Mouse (Mus musculus): Measurements from ENCODE around the gene Lpo. TPM values are rescaled to one million over a fixed set of nuclear protein-coding genes. Genes with fewer than 3 reads are reported as not detected.

Lpo gene
- polyA plus RNA-seq, 1 experiment from 2014 or later = 0.28 TPM

- WGBS = 71% methylated on average over 4 of the region's 4 CpGs
- Histone ChIP-seq H3K4me3 (ENCODE audit: low read depth, low read length) (no peak overlapping the region), H3K9ac (ENCODE audit: low read length) (no peak overlapping the region), H3K9me3 (ENCODE audit: control insufficient read depth, low read length) (no peaks in the 10 kb centered on the region), H3K27ac (ENCODE audit: low read depth, low read length) (no peak overlapping the region), H3K36me3 (ENCODE audit: control insufficient read depth, insufficient read depth, low read length) (no peaks in the 10 kb centered on the region), H3K4me1 (replicated peaks; ENCODE audit: control insufficient read depth, insufficient read depth, low read length) (peaks cover 16% of the 10 kb centered on the region), H3K27me3 (ENCODE audit: control insufficient read depth, insufficient read depth, low read length) (peaks cover 37% of the 10 kb centered on the region), H3K4me2 (ENCODE audit: low read depth, low read length, severe bottlenecking) (no peak overlapping the region)
- ATAC-seq (replicated peaks; ENCODE audit: low FRiP score) (no peak), DNase-seq (ENCODE audit: low spot score) (no peak)
Observed at GRCm38 (mm10) chr11:87758957-87759608, 69.0 kb downstream of the Lpo start.

GRCm38 (mm10) chr11:87758161-87758911, 69.8 kb downstream of the Lpo start:
- DNase-seq (ENCODE audit: low spot score) (no peak), ATAC-seq (replicated peaks; ENCODE audit: low FRiP score) (no peak)
- H3K4me1 ChIP-seq (replicated peaks; ENCODE audit: control insufficient read depth, insufficient read depth, low read length) = peaks cover 11% of the 10 kb centered on the region
- no peak overlapping the region for H3K4me3 ChIP-seq (ENCODE audit: low read depth, low read length)
- no peak overlapping the region for H3K9ac ChIP-seq (ENCODE audit: low read length)
- no peak overlapping the region for H3K27ac ChIP-seq (ENCODE audit: low read depth, low read length)
- 81% methylated on average over 7 of the region's 7 CpGs for WGBS
- H3K4me2 ChIP-seq (ENCODE audit: low read depth, low read length, severe bottlenecking) = no peak overlapping the region
- H3K9me3 ChIP-seq (ENCODE audit: control insufficient read depth, low read length) = no peaks in the 10 kb centered on the region
- H3K36me3 ChIP-seq (ENCODE audit: control insufficient read depth, insufficient read depth, low read length) = no peaks in the 10 kb centered on the region
- H3K27me3 ChIP-seq (ENCODE audit: control insufficient read depth, insufficient read depth, low read length) = peaks cover 33% of the 10 kb centered on the region

DNA sequence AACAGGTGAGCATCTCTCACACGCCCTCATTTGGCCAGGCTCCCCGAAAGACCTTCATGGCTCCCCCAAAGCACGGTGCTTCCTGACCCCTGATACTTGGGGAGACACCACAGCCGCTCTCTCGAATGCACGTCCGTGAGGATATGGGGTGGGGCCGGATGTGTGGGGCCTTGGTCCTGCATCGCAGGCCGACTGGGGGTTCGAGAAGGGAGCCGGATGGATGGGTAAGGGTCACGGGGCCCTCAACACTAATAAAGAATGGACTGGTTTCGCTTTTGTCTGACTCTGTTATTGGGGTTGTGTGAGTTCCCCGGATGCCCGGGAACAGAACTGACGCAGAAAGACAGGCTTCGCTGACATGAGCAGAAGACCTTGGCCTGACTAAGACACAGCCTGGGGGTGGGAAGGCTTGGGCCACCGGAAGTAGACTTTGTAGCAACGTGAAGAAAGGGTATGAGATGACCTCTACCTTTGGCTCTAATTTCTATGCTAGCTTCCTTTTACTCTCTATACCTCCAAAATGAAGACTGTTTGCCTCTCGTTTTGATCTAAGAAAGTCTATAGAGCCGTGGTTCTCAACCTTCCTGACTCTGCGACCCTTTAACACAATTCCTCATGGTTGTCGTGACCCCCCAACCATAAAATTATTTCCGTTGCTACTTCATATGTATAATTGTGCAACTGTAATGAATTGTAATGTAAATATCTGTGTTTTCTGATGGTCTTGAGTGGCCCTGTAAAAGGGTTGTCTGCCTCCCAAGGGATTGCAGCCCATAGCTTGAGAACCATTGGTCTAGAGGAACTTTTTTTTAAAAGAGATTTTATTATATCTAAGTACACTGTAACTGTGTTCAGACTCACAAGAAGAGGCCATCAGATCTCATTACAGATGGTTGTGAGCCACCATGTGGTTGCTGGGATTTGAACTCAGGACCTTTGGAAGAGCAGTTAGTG, 70.8 kb downstream of the Lpo start:
- DNase-seq (ENCODE audit: low spot score) = no peak
- H3K36me3 ChIP-seq (ENCODE audit: control insufficient read depth, insufficient read depth, low read length) = no peaks in the 10 kb centered on the region
- ATAC-seq (replicated peaks; ENCODE audit: low FRiP score) = no peak
- H3K9ac ChIP-seq (ENCODE audit: low read length) = no peak overlapping the region
- H3K4me1 ChIP-seq (replicated peaks; ENCODE audit: control insufficient read depth, insufficient read depth, low read length) = peaks cover 10% of the 10 kb centered on the region
- H3K27ac ChIP-seq (ENCODE audit: low read depth, low read length) = no peak overlapping the region
- no peaks in the 10 kb centered on the region for H3K9me3 ChIP-seq (ENCODE audit: control insufficient read depth, low read length)
- H3K27me3 ChIP-seq (ENCODE audit: control insufficient read depth, insufficient read depth, low read length) = peaks cover 22% of the 10 kb centered on the region
- H3K4me3 ChIP-seq (ENCODE audit: low read depth, low read length) = peak overlapping the region; percentile 12; the same call in 1 of the 2 replicates
- WGBS = 89% methylated on average over 25 of the region's 25 CpGs
- no peak overlapping the region for H3K4me2 ChIP-seq (ENCODE audit: low read depth, low read length, severe bottlenecking)

MicroRNA genes within 50 kb of the gene (microRNA counts, 519-probe panel; counts per million panel counts)
- microRNA mmu-miR-142-3p (4,939 counts per million, percentile 52 among the panel's probes with 10 or more counts), microRNA mmu-miR-142-5p (31.2 counts per million)

Small RNAs within 50 kb of the gene (microRNA-seq; reads per million reads assigned to microRNA genes)
- not detected for gene Mir142 (ENCODE audit: insufficient number of aligned reads)
- not detected for gene Mir142b (ENCODE audit: insufficient number of aligned reads)

Other genes starting within 250 kb of the Lpo start
- 72.2 and 75.6 TPM in 2 replicates for gene Mtmr4, start 236.1 kb downstream of the Lpo start, polyA plus RNA-seq (2014; fragmentation: Nextera tagmentation; extraction: Ambion mirVana)
- 0.37 and 0.52 TPM in 2 replicates for gene Hsf5, start 211.1 kb downstream of the Lpo start, polyA plus RNA-seq (2014; fragmentation: Nextera tagmentation; extraction: Ambion mirVana)
- gene Rnf43, start 165.6 kb downstream of the Lpo start, polyA plus RNA-seq (2014; fragmentation: Nextera tagmentation; extraction: Ambion mirVana) = 1.5 and 1.9 TPM in 2 replicates
- 132 and 133 TPM in 2 replicates for gene Supt4a, start 90.7 kb downstream of the Lpo start, polyA plus RNA-seq (2014; fragmentation: Nextera tagmentation; extraction: Ambion mirVana)
- gene Tspoap1, start 67.7 kb downstream of the Lpo start, polyA plus RNA-seq (2014; fragmentation: Nextera tagmentation; extraction: Ambion mirVana) = 18.8 and 19.9 TPM in 2 replicates
- gene Mpo, start 34.7 kb downstream of the Lpo start, polyA plus RNA-seq (2014; fragmentation: Nextera tagmentation; extraction: Ambion mirVana) = 3.6 and 3.9 TPM in 2 replicates
- gene Mks1, start 24.9 kb upstream of the Lpo start, polyA plus RNA-seq (2014; fragmentation: Nextera tagmentation; extraction: Ambion mirVana) = 15.6 and 17.2 TPM in 2 replicates
- gene Epx, start 47.2 kb upstream of the Lpo start, polyA plus RNA-seq (2014; fragmentation: Nextera tagmentation; extraction: Ambion mirVana) = 0.07 TPM in 1 of 2 replicates, not detected in the other
- not detected in 2 replicates for gene Olfr462, start 64.0 kb upstream of the Lpo start, polyA plus RNA-seq (2014; fragmentation: Nextera tagmentation; extraction: Ambion mirVana)
- not detected in 2 replicates for gene Olfr463, start 69.1 kb upstream of the Lpo start, polyA plus RNA-seq (2014; fragmentation: Nextera tagmentation; extraction: Ambion mirVana)
- not detected in 2 replicates for gene Olfr464, start 92.7 kb upstream of the Lpo start, polyA plus RNA-seq (2014; fragmentation: Nextera tagmentation; extraction: Ambion mirVana)
- 19.1 and 21.3 TPM in 2 replicates for gene Dynll2, start 159.2 kb upstream of the Lpo start, polyA plus RNA-seq (2014; fragmentation: Nextera tagmentation; extraction: Ambion mirVana)
- gene Srsf1, start 219.1 kb upstream of the Lpo start, polyA plus RNA-seq (2014; fragmentation: Nextera tagmentation; extraction: Ambion mirVana) = 559 and 563 TPM in 2 replicates
- 84.8 and 87.7 TPM in 2 replicates for gene Vezf1, start 240.0 kb upstream of the Lpo start, polyA plus RNA-seq (2014; fragmentation: Nextera tagmentation; extraction: Ambion mirVana)